Mouse (Mus musculus) bone marrow, adult 2 months (tissue): ENCODE data around the gene Nol8. TPM values are rescaled to one million over a fixed set of nuclear protein-coding genes. Genes with fewer than 3 reads are reported as not detected.
A peak's percentile ranks its signal among the peaks of the same experiment; 100 is the strongest.

ENCODE experiments used
- H3K27ac ChIP-seq: fragments of 200-500 bp; 2 replicates; pipeline ENCODE4 v1.5.1; 2012; ENCODE audit warnings: low read depth, mild to moderate bottlenecking, control low read depth, inconsistent platforms, low read length; ENCODE audit not compliant: control insufficient read depth, poor library complexity, insufficient read depth
- H3K4me1 ChIP-seq: fragments of 200-500 bp; 2 replicates; pipeline ENCODE4 v1.6.1; 2011; ENCODE audit warnings: low read length; ENCODE audit not compliant: control insufficient read depth, insufficient read depth
- H3K4me3 ChIP-seq: fragments of 200-500 bp; replicated peaks from 2 replicates; pipeline ENCODE3; 2011; ENCODE audit warnings: mild to moderate bottlenecking, low read depth, low read length, control low read depth; ENCODE audit not compliant: control insufficient read depth
- CTCF ChIP-seq: fragments of 200-500 bp; IDR thresholded peaks from 2 replicates; pipeline ENCODE4 v1.5.1; 2011; ENCODE audit warnings: low read length, control low read depth; ENCODE audit not compliant: control insufficient read depth, insufficient read depth
- POLR2A ChIP-seq: fragments of 200-500 bp; IDR thresholded peaks from 2 replicates; pipeline ENCODE4 v1.6.1; 2011; ENCODE audit warnings: low read depth, mild to moderate bottlenecking, control low read depth, low read length, borderline replicate concordance; ENCODE audit not compliant: control insufficient read depth
- WGBS: fragments of 180-500 bp; shearing (Covaris S2); methylation state at CpG from one replicate; pipeline ENCODE4 v1.1.7; 2018; 5-methylcytosine and 5-hydroxymethylcytosine counted together
- polyA plus RNA-seq: library from polyadenylated mRNA; stranded (reverse); fragments of >200 nt; gene quantifications from 2 replicates; pipeline ENCODE4 v1.2.4, GENCODE M21; 2011; ENCODE audit warnings: low replicate concordance; ENCODE audit not compliant: missing spikeins, insufficient read depth, insufficient read length

Nol8 gene
- polyA plus RNA-seq, 1 experiment = 9.2 TPM

DNA sequence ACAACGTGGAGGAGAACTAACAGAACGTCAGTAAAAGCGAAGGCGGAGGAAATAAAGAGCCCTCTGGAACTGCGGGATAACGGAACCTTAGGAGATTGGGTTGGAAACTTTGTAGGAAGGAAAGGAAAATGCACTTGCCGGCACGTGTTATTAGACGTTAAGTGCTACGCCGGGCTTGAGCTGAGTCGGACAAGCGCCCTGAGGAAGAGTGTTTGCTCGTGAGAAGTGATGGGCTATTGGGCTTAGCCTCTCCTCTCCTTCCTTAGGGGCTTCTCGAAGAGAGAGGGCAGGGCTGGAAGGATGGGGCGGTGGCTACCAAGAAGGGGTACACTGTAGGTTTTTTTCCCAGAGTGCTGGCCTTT, 283 bp downstream of the Nol8 start:
- H3K27ac ChIP-seq = no peak overlapping the region
- WGBS = under 1% methylated on average over 16 of the region's 16 CpGs
- TF ChIP-seq CTCF (no peak), POLR2A (no peak)
- H3K4me3 ChIP-seq = peak overlapping the region; percentile 68
- H3K4me1 ChIP-seq = no peaks in the 10 kb centered on the region; the same call in none of the 2 replicates

- H3K4me3 ChIP-seq = no peak overlapping the region
- no peak for TF ChIP-seq CTCF
- TF ChIP-seq POLR2A = no peak
- 59% methylated on average over 2 of the region's 2 CpGs for WGBS
- H3K27ac ChIP-seq = no peak overlapping the region
- no peaks in the 10 kb centered on the region; the same call in none of the 2 replicates for H3K4me1 ChIP-seq
Observed at GRCm38 (mm10) chr13:49677793-49678192, 24.9 kb downstream of the Nol8 start.

DNA sequence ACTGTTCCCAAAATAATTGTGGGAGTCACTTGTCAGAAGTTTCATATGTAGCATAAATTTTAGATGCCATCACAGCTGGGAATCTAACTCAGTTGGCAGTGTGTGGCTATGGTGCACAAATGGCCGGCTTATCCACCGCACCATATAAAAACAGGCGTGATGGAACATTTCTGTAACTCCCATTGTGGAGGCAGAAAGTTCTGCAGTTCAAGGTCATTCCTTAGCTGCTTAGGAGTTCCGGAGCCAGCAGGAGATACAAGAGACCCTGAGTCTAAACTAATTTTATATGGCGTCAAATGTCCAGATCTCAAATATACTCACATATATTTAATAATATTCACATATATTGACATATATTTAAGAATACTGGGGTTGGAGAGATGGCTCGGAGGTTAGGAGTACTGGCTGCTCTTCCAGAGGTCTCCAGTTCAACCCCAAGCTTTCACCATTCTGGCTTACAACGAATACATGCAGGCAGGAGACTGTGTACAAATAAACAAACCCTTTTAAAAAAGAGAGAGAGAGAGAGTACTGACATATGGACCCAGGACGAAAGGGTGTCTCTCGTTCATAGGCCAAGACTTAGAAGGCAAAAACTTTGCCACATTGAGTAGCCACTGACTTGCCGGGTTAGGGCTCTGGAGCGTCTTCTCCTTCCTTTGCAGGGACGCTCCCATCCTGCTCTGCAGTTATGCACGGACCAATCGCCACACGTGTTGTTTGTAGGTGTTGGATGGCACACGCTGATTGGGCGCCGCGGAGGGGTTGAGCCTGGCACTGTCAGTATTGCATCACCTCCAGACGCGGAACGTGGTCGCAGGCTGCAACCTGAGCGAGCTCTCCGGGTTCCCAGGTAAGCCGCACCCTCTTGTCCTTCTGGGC, 28.7 kb downstream of the Nol8 start, which contains the start of gene Iars:
Iars (plus strand) TSS at position 750 of the 882 bp plus-strand sequence.
- no peak for TF ChIP-seq CTCF
- TF ChIP-seq POLR2A = peak; percentile 75; the same call in 1 of the 2 replicates
- Histone ChIP-seq H3K27ac (peak within 1 kb of the TSS; percentile 49), H3K4me1 (no peaks in the 10 kb centered on the region; the same call in none of the 2 replicates), H3K4me3 (peak within 1 kb of the TSS; percentile 92)
- 9% methylated on average over 26 of the region's 26 CpGs for WGBS

DNA sequence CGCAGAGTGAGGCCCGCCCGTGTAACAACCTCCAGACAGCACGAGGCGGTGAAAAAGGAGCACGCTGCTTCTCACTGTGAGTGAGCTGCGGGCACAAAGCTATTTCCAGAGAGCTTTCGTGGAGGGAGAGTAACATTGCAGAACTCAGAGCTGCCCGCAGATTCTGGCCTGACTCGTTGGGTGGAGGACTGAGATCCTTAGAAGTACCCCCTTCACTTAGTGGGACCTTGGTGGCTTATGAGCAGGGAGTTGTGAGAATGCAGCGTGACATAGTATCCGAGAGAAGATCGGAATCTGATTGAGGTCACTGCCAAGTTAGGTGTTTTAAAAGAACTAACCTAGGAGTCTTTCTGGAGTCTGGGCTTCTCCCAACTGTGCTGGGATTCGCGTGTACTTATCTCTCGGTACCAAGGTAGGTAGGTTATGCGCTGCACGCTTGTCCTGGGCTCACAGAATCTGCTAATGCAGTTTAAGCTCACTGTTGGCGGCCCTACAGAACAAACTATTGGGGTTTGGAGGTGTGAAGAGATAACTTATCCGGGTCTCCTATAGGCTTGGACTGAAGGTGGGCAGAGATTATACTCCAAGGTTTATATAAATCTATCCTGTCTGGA, 29.5 kb downstream of the Nol8 start:
- H3K4me1 ChIP-seq = no peaks in the 10 kb centered on the region; the same call in none of the 2 replicates
- under 1% methylated on average over 20 of the region's 20 CpGs for WGBS
- no peak for TF ChIP-seq POLR2A
- TF ChIP-seq CTCF = no peak
- H3K4me3 ChIP-seq = peak overlapping the region; percentile 92
- peak overlapping the region; percentile 49 for H3K27ac ChIP-seq

- H3K27ac ChIP-seq = no peak overlapping the region
- no peaks in the 10 kb centered on the region; the same call in none of the 2 replicates for H3K4me1 ChIP-seq
- TF ChIP-seq POLR2A (no peak), CTCF (no peak)
- 66% methylated on average over 4 of the region's 4 CpGs for WGBS
- no peak overlapping the region for H3K4me3 ChIP-seq
Observed at GRCm38 (mm10) chr13:49684266-49684665, 31.4 kb downstream of the Nol8 start.

DNA sequence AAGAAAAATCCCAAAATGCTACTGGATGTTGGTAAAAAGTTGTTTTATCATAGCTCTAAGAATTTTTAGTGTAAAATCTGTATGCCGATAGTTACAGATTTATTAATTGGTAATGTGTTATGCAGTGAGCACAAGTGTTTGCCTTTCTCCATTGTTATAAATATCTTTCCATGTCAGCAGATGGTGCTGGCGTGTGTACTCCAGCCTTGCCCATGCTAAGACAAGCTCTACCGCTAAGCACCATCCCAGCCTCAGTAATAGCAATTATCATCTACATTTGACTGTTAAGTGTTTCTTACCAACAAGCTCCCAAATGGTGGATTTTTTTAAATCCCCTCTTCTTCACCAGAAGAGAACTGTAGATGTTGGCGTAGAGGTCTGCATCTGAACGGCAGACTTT, 38.2 kb downstream of the Nol8 start:
- Histone ChIP-seq H3K4me3 (no peak overlapping the region), H3K27ac (no peak overlapping the region), H3K4me1 (no peaks in the 10 kb centered on the region)
- 95% methylated on average over 5 of the region's 5 CpGs for WGBS
- no peak for TF ChIP-seq POLR2A
- TF ChIP-seq CTCF = no peak

- WGBS = 90% methylated on average over 11 of the region's 11 CpGs
- no peaks in the 10 kb centered on the region for H3K4me1 ChIP-seq
- H3K27ac ChIP-seq = no peak overlapping the region
- TF ChIP-seq POLR2A = no peak
- no peak for TF ChIP-seq CTCF
- no peak overlapping the region for H3K4me3 ChIP-seq
Observed at GRCm38 (mm10) chr13:49703216-49703779, 50.4 kb downstream of the Nol8 start.
